Mouse (Mus musculus) ES-E14 (cell line): Measurements from ENCODE around the gene Nol3. TPM values are rescaled to one million over a fixed set of nuclear protein-coding genes. Genes with fewer than 3 reads are reported as not detected.
A peak's percentile ranks its signal among the peaks of the same experiment; 100 is the strongest.

Experiments
- DNase-seq: peaks from one replicate; pipeline ENCODE4 v3.0.0-alpha.2; 2013; ENCODE audit warnings: low read depth, low spot score
- H3K27ac ChIP-seq: 2 replicates; pipeline ENCODE4 v1.5.1; 2012; ENCODE audit warnings: low read depth, mild to moderate bottlenecking, low read length, moderate library complexity, mixed read lengths; ENCODE audit not compliant: poor library complexity, insufficient read depth, severe bottlenecking
- H3K36me3 ChIP-seq: 2 replicates; pipeline ENCODE4 v1.6.1; 2012; ENCODE audit warnings: mild to moderate bottlenecking, low read length, moderate library complexity, mixed read lengths; ENCODE audit not compliant: control insufficient read depth, poor library complexity, insufficient read depth, severe bottlenecking
- H3K4me1 ChIP-seq, 2 experiments: fragments of 150-350 bp in 1 of 2; sonication (generic) in 1 of 2; 2 replicates each; pipeline ENCODE4 v1.6.1; 2012; ENCODE audit warnings: low read length in 2 of 2, mild to moderate bottlenecking in 1 of 2, mixed read lengths in 1 of 2; ENCODE audit not compliant: control insufficient read depth in 2 of 2, insufficient read depth in 2 of 2, poor library complexity in 1 of 2
- H3K4me3 ChIP-seq, 2 experiments: fragments of 150-350 bp in 1 of 2; sonication (generic) in 1 of 2; 2 replicates each; pipeline ENCODE4 v1.5.1; 2012; ENCODE audit warnings: low read length in 2 of 2, low read depth in 1 of 2, mild to moderate bottlenecking in 1 of 2, mixed read lengths in 1 of 2; ENCODE audit not compliant: insufficient read depth in 1 of 2, poor library complexity in 1 of 2, severe bottlenecking in 1 of 2
- H3K9ac ChIP-seq: 2 replicates; pipeline ENCODE4 v1.6.1; 2012; ENCODE audit warnings: low read depth, mild to moderate bottlenecking, low read length, mixed read lengths; ENCODE audit not compliant: poor library complexity, insufficient read depth, severe bottlenecking
- H3K9me3 ChIP-seq: fragments of 150-350 bp; sonication (generic); 2 replicates; pipeline ENCODE4 v1.6.1; 2012; ENCODE audit warnings: low read depth, mild to moderate bottlenecking, low read length; ENCODE audit not compliant: control insufficient read depth, insufficient read depth
- CHD2 ChIP-seq: IDR thresholded peaks from 2 replicates; pipeline ENCODE4 v1.6.1; 2014; ENCODE audit warnings: mild to moderate bottlenecking, low read depth, low read length, inconsistent platforms
- HCFC1 ChIP-seq: IDR thresholded peaks from 2 replicates; pipeline ENCODE4 v1.6.1; 2012; ENCODE audit warnings: low read length, inconsistent platforms, borderline replicate concordance; ENCODE audit not compliant: insufficient read depth
- MAFK ChIP-seq: IDR thresholded peaks from 2 replicates; pipeline ENCODE4 v1.6.1; 2014; ENCODE audit warnings: mild to moderate bottlenecking, low read depth, low read length, inconsistent platforms; ENCODE audit not compliant: insufficient read depth
- ZC3H11A ChIP-seq: IDR thresholded peaks from 2 replicates; pipeline ENCODE4 v1.6.1; 2012; ENCODE audit warnings: low read depth, mild to moderate bottlenecking, inconsistent platforms, low read length, borderline replicate concordance
- ZNF384 ChIP-seq: IDR thresholded peaks from 2 replicates; pipeline ENCODE4 v1.6.1; 2012; ENCODE audit warnings: low read depth, low read length, inconsistent platforms
- in situ Hi-C, 2 experiments: fragments of 600-800 bp; cut with MboI; formaldehyde crosslinking; loops; one replicate each; pipeline ENCODE4 v1.15.1; 2025; ENCODE audit warnings: low sequenced_read_pairs in 2 of 2, inconsistent platforms in 1 of 2; ENCODE audit not compliant: unreplicated experiment in 2 of 2
- total RNA-seq: library from RNA; depleted of rRNA; stranded (reverse); fragments of 300-350 nt; gene quantifications from 2 replicates; pipeline ENCODE4 v1.2.3, GENCODE M21; 2012

The Nol3 gene
- total RNA-seq, 1 experiment, result 1.0 TPM

DNA sequence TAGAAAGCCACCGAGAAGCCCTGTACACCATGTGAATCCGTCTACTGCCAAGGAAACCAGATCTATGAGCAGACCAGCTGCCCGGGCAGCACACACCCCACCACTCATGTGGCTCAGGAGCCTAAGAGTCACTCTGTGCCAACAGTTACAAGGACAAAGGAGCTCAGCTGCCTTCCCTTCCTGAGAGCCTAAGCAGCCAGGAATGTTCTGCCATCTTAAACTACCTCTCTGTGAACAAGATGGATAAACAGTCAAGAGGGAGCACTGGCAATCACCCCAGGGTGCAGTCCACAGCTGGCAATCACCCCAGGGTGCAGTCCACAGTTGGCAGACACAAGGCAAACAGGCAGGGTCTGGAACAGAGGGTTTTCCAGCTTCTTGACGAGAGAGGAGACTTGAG lies 42.0 kb downstream of the Nol3 start:
- Histone ChIP-seq H3K27ac (no peak overlapping the region), H3K4me3 (no peak overlapping the region), H3K36me3 (peaks cover 2% of the 10 kb centered on the region; the same call in 1 of the 2 replicates), H3K9ac (no peak overlapping the region), H3K9me3 (no peaks in the 10 kb centered on the region), H3K4me1 (no peaks in the 10 kb centered on the region)
- TF ChIP-seq ZNF384 (no peak), ZC3H11A (no peak), MAFK (no peak), HCFC1 (no peak), CHD2 (no peak)
- in situ Hi-C loops, result no loop called here
- DNase-seq, result no peak

GRCm38 (mm10) chr8:105318662-105319190 lies 42.8 kb downstream of the Nol3 start:
- Histone ChIP-seq H3K27ac (no peak overlapping the region), H3K4me1 (no peaks in the 10 kb centered on the region), H3K9me3 (no peaks in the 10 kb centered on the region), H3K4me3 (no peak overlapping the region), H3K36me3 (peaks cover 2% of the 10 kb centered on the region; the same call in 1 of the 2 replicates), H3K9ac (no peak overlapping the region)
- TF ChIP-seq ZNF384, result no peak
- no peak for TF ChIP-seq MAFK
- TF ChIP-seq ZC3H11A, result no peak
- no peak for TF ChIP-seq CHD2
- TF ChIP-seq HCFC1, result no peak
- in situ Hi-C loops, result no loop called here
- DNase-seq, result no peak

- H3K9me3 ChIP-seq, result no peaks in the 10 kb centered on the region
- peaks cover 3% of the 10 kb centered on the region for H3K36me3 ChIP-seq
- H3K27ac ChIP-seq, result no peak overlapping the region
- in situ Hi-C loops, result no loop called here
- H3K9ac ChIP-seq, result no peak overlapping the region
- no peak for DNase-seq
- peaks cover 0 to 6% of the 10 kb centered on the region in 2 experiments; a peak in 1 of 4 replicates for H3K4me1 ChIP-seq
- TF ChIP-seq HCFC1 (no peak), ZNF384 (no peak), MAFK (no peak), ZC3H11A (no peak), CHD2 (no peak)
- H3K4me3 ChIP-seq, result no peak overlapping the region
These were observed 47.2 kb downstream of the Nol3 start for GRCm38 (mm10) chr8:105323183-105323582.

- Histone ChIP-seq H3K4me3 (peak overlapping the region; percentile 92 to 100), H3K9ac (peak overlapping the region; percentile 76), H3K9me3 (no peaks in the 10 kb centered on the region), H3K4me1 (peaks cover 0 to 8% of the 10 kb centered on the region in 2 experiments; a peak in 1 of 4 replicates), H3K27ac (0 out of 2 replicates have a peak overlapping the region, but pooled peaks have one; percentile 35), H3K36me3 (peaks cover 24% of the 10 kb centered on the region)
- TF ChIP-seq HCFC1, result no peak
- no peak for TF ChIP-seq ZNF384
- TF ChIP-seq MAFK, result no peak
- no peak for TF ChIP-seq ZC3H11A
- TF ChIP-seq CHD2, result no peak
- in situ Hi-C loops, result no loop called here
- no peak for DNase-seq
These were observed 49.7 kb downstream of the Nol3 start for GRCm38 (mm10) chr8:105325641-105326093.

GRCm38 (mm10) chr8:105326141-105326672 lies 50.3 kb downstream of the Nol3 start, which contains the start of the genes Lrrc29 and Tmem208:
TSS of gene Lrrc29 (minus strand) at chr8:105326278.
TSS of gene Tmem208 (plus strand) at chr8:105326354.
- H3K27ac ChIP-seq, result peak within 1 kb of the TSS; percentile 35; the same call in 1 of the 2 replicates
- TF ChIP-seq ZNF384 (0 out of 2 replicates have a peak, but pooled peaks have one; percentile 2), CHD2 (no peak), HCFC1 (peak; percentile 93), ZC3H11A (no peak), MAFK (no peak)
- in situ Hi-C loops, result no loop called here
- peaks cover 29% of the 10 kb centered on the region for H3K36me3 ChIP-seq
- peak within 1 kb of the TSS; percentile 76 for H3K9ac ChIP-seq
- DNase-seq, result peak; percentile 96
- H3K4me3 ChIP-seq, result peak within 1 kb of the TSS; percentile 92 to 100
- peaks cover 0 to 8% of the 10 kb centered on the region in 2 experiments; a peak in 1 of 4 replicates for H3K4me1 ChIP-seq
- no peaks in the 10 kb centered on the region for H3K9me3 ChIP-seq
